Mouse (Mus musculus): ENCODE measurements around the gene Maml3. TPM values are rescaled to one million over a fixed set of nuclear protein-coding genes. Genes with fewer than 3 reads are reported as not detected.
A peak's percentile ranks its signal among the peaks of the same experiment; 100 is the strongest.

The Maml3 gene
- polyA plus RNA-seq, 1 experiment from 2014 or later: 5.2 TPM

- 34% methylated on average over 8 of the region's 8 CpGs for WGBS
- peak overlapping the region; percentile 17; the same call in 1 of the 2 replicates for H3K9ac ChIP-seq (ENCODE audit: low read depth, low read length)
- H3K27ac ChIP-seq (ENCODE audit: low read depth, low read length): no peak overlapping the region; the same call in 1 of the 2 replicates
- no peak overlapping the region for H3K4me2 ChIP-seq (ENCODE audit: low read length)
- no peaks in the 10 kb centered on the region for H3K36me3 ChIP-seq (ENCODE audit: control insufficient read depth, insufficient read depth, low read length)
- no peaks in the 10 kb centered on the region for H3K9me3 ChIP-seq (ENCODE audit: control insufficient read depth, low read length)
- no peak overlapping the region for H3K4me3 ChIP-seq (ENCODE audit: low read length)
- H3K4me1 ChIP-seq (ENCODE audit: control insufficient read depth, insufficient read depth, low read depth, low read length): peaks cover 12% of the 10 kb centered on the region
- ATAC-seq: peak; percentile 73
- no peaks in the 10 kb centered on the region for H3K27me3 ChIP-seq (replicated peaks; ENCODE audit: control insufficient read depth, insufficient read depth, low read length)
Observed at GRCm38 (mm10) chr3:52061472-52062388, 43.1 kb downstream of the Maml3 start.

DNA sequence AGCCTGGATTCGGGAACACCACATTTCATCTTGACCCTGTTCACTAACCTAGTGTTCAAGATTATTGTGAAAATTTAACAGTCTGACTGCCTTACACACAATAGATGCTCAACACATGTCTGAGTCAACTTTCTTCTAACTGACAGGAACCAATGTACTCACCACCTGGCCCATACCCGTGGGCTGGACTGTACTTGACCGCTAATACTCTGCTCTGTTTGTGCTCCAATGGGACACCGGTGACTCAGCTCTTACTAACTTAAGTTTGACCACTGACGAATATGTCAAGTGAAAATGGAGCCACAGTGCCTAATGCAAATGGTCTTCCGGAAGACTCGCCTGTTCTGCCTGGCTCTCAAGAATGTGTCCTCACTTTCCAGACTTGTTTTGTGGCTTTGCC lies 44.0 kb downstream of the Maml3 start:
- H3K4me2 ChIP-seq (ENCODE audit: low read length): no peak overlapping the region
- WGBS: 92% methylated on average over 7 of the region's 7 CpGs
- no peaks in the 10 kb centered on the region for H3K36me3 ChIP-seq (ENCODE audit: control insufficient read depth, insufficient read depth, low read length)
- H3K4me1 ChIP-seq (ENCODE audit: control insufficient read depth, insufficient read depth, low read depth, low read length): peaks cover 12% of the 10 kb centered on the region
- ATAC-seq: no peak
- H3K9me3 ChIP-seq (ENCODE audit: control insufficient read depth, low read length): no peaks in the 10 kb centered on the region
- no peak overlapping the region for H3K4me3 ChIP-seq (ENCODE audit: low read length)
- no peaks in the 10 kb centered on the region for H3K27me3 ChIP-seq (replicated peaks; ENCODE audit: control insufficient read depth, insufficient read depth, low read length)
- no peak overlapping the region for H3K9ac ChIP-seq (ENCODE audit: low read depth, low read length)
- H3K27ac ChIP-seq (ENCODE audit: low read depth, low read length): no peak overlapping the region

- Histone ChIP-seq H3K9me3 (ENCODE audit: control insufficient read depth, low read length) (no peaks in the 10 kb centered on the region), H3K27me3 (replicated peaks; ENCODE audit: control insufficient read depth, insufficient read depth, low read length) (no peaks in the 10 kb centered on the region), H3K4me2 (ENCODE audit: low read length) (no peak overlapping the region), H3K4me3 (ENCODE audit: low read length) (no peak overlapping the region), H3K4me1 (ENCODE audit: control insufficient read depth, insufficient read depth, low read depth, low read length) (peaks cover 8% of the 10 kb centered on the region), H3K36me3 (ENCODE audit: control insufficient read depth, insufficient read depth, low read length) (no peaks in the 10 kb centered on the region), H3K27ac (ENCODE audit: low read depth, low read length) (no peak overlapping the region), H3K9ac (ENCODE audit: low read depth, low read length) (no peak overlapping the region)
- no peak for ATAC-seq
- WGBS: 71% methylated on average over 2 of the region's 2 CpGs
Observed at GRCm38 (mm10) chr3:52051801-52052200, 53.1 kb downstream of the Maml3 start.

DNA sequence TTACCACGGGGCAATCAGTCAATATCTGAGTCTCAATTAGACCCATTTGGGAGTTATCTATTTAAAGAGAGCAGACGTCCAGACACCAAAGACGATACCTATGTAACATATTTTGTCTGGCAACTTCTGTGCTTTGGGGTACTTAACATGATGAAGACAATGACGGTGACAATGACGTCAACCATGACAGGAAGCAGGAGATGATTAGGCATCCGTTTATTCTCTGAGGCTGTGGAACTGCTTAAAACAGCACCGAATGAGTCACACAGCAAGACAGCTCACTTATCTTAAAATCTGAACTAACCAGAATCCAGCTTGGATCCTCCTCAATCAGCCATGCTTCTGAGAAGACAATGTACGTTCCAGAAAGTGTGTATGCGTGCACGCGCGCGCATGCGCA lies 56.8 kb downstream of the Maml3 start:
- Histone ChIP-seq H3K4me1 (ENCODE audit: control insufficient read depth, insufficient read depth, low read depth, low read length) (peaks cover 42% of the 10 kb centered on the region), H3K27me3 (replicated peaks; ENCODE audit: control insufficient read depth, insufficient read depth, low read length) (no peaks in the 10 kb centered on the region), H3K9ac (ENCODE audit: low read depth, low read length) (no peak overlapping the region), H3K4me2 (ENCODE audit: low read length) (no peak overlapping the region), H3K9me3 (ENCODE audit: control insufficient read depth, low read length) (no peaks in the 10 kb centered on the region), H3K27ac (ENCODE audit: low read depth, low read length) (no peak overlapping the region), H3K36me3 (ENCODE audit: control insufficient read depth, insufficient read depth, low read length) (no peaks in the 10 kb centered on the region), H3K4me3 (ENCODE audit: low read length) (no peak overlapping the region)
- WGBS: 86% methylated on average over 14 of the region's 14 CpGs
- no peak for ATAC-seq

GRCm38 (mm10) chr3:52047537-52047936 lies 57.3 kb downstream of the Maml3 start:
- Histone ChIP-seq H3K27me3 (replicated peaks; ENCODE audit: control insufficient read depth, insufficient read depth, low read length) (no peaks in the 10 kb centered on the region), H3K27ac (ENCODE audit: low read depth, low read length) (peak overlapping the region; percentile 89), H3K9me3 (ENCODE audit: control insufficient read depth, low read length) (no peaks in the 10 kb centered on the region), H3K9ac (ENCODE audit: low read depth, low read length) (peak overlapping the region; percentile 59), H3K36me3 (ENCODE audit: control insufficient read depth, insufficient read depth, low read length) (no peaks in the 10 kb centered on the region), H3K4me3 (ENCODE audit: low read length) (no peak overlapping the region), H3K4me1 (ENCODE audit: control insufficient read depth, insufficient read depth, low read depth, low read length) (peaks cover 42% of the 10 kb centered on the region), H3K4me2 (ENCODE audit: low read length) (peak overlapping the region; percentile 69)
- WGBS: 68% methylated on average over 8 of the region's 8 CpGs
- no peak for ATAC-seq

DNA sequence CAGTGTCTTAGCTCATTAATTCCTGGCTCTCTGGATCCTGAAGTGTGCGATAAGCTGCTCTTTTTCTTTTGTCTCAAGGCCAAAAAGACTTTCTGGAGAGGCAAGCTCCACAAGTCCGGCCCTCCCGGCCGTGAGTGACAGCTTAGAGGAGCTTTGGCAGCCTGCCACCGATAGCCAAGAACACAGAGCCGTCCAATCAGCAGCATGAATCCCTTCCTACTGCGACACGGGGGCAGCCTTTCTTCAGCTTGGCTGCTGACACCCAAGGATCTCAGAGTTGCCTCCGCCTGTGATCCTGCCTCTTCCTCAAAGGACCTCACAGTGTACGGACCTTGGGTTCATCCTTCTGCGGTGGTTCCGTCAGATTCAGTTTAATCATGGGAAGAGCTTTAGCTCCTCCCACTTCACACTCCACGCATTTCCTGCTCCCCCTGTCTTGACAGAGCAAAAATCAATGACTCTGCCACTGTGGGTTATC lies 57.9 kb downstream of the Maml3 start:
- 1% methylated on average over 13 of the region's 13 CpGs for WGBS
- Histone ChIP-seq H3K9me3 (ENCODE audit: control insufficient read depth, low read length) (no peaks in the 10 kb centered on the region), H3K4me1 (ENCODE audit: control insufficient read depth, insufficient read depth, low read depth, low read length) (peaks cover 42% of the 10 kb centered on the region)

DNA sequence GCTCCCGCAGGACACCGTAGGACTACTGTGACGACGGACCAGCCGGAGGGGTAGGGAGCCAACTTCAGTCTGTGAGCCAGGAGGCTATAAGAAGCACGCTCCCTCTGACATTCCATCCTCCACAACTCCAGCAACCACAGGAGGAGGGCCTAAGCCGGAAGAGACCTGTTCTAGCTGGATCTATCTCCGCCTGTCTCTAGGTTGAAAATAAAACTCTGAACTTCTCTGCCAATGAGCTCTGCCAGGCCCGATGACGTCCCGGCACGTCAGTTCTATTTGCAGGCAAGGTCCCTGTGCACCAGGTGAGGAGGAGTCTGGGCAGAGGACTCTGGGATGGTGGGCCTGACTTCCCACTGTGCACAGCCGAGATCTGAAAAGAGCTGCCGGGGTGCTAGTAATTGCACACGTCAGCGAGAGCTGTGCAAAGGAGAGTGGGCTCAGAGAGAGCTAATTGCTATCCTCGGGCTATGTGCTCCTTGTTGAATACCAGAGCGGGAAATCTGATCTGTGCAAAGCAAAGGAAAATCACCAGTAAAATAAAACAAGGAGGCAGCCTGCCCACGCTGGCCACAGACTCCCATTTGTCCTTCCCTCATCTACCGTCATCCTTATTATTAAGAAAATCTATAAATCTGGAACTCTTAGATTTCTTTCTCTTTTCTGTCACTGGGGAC lies 58.7 kb downstream of the Maml3 start:
- H3K4me2 ChIP-seq (ENCODE audit: low read length): peak overlapping the region; percentile 69
- 3% methylated on average over 20 of the region's 20 CpGs for WGBS
- H3K27ac ChIP-seq (ENCODE audit: low read depth, low read length): peak overlapping the region; percentile 89
- no peaks in the 10 kb centered on the region for H3K27me3 ChIP-seq (replicated peaks; ENCODE audit: control insufficient read depth, insufficient read depth, low read length)
- H3K9ac ChIP-seq (ENCODE audit: low read depth, low read length): peak overlapping the region; percentile 59
- ATAC-seq: peak; percentile 85
- H3K4me1 ChIP-seq (ENCODE audit: control insufficient read depth, insufficient read depth, low read depth, low read length): peaks cover 42% of the 10 kb centered on the region
- H3K9me3 ChIP-seq (ENCODE audit: control insufficient read depth, low read length): no peaks in the 10 kb centered on the region
- peak overlapping the region; percentile 27 for H3K4me3 ChIP-seq (ENCODE audit: low read length)
- no peaks in the 10 kb centered on the region for H3K36me3 ChIP-seq (ENCODE audit: control insufficient read depth, insufficient read depth, low read length)

More for the DNA sequence above, 57.9 kb downstream of the Maml3 start:
- H3K9ac ChIP-seq (ENCODE audit: low read depth, low read length): peak overlapping the region; percentile 59
- H3K36me3 ChIP-seq (ENCODE audit: control insufficient read depth, insufficient read depth, low read length): no peaks in the 10 kb centered on the region
- peak; percentile 81 for ATAC-seq
- H3K4me2 ChIP-seq (ENCODE audit: low read length): peak overlapping the region; percentile 69
- H3K27me3 ChIP-seq (replicated peaks; ENCODE audit: control insufficient read depth, insufficient read depth, low read length): no peaks in the 10 kb centered on the region
- H3K4me3 ChIP-seq (ENCODE audit: low read length): peak overlapping the region; percentile 27
- peak overlapping the region; percentile 89 for H3K27ac ChIP-seq (ENCODE audit: low read depth, low read length)

DNA sequence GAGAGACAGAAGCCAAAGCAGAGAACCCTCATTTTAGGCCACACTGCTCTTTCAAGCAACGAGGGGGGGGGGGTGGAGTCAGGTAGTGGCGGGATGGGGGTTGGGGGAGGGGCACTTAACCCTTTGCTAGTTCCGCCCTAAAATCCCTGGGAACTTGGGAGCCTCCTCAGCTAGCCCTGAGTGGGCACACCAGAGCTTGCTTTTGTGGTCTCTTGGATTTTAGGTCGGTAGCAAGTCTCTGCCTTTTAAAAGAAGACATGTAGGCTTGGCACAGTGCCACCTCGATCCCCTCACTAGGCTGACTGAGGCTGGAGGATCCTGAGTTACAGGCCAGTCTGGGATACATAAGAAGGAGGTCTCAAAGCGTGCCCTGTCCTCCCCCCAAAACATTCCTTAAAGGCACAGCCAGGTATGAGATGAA lies 59.6 kb downstream of the Maml3 start:
- peaks cover 42% of the 10 kb centered on the region for H3K4me1 ChIP-seq (ENCODE audit: control insufficient read depth, insufficient read depth, low read depth, low read length)
- H3K9ac ChIP-seq (ENCODE audit: low read depth, low read length): 0 out of 2 replicates have a peak overlapping the region, but pooled peaks have one; percentile 23
- 18% methylated on average over 6 of the region's 6 CpGs for WGBS
- H3K9me3 ChIP-seq (ENCODE audit: control insufficient read depth, low read length): no peaks in the 10 kb centered on the region
- no peak overlapping the region for H3K4me3 ChIP-seq (ENCODE audit: low read length)
- no peaks in the 10 kb centered on the region for H3K27me3 ChIP-seq (replicated peaks; ENCODE audit: control insufficient read depth, insufficient read depth, low read length)
- no peaks in the 10 kb centered on the region for H3K36me3 ChIP-seq (ENCODE audit: control insufficient read depth, insufficient read depth, low read length)
- peak overlapping the region; percentile 69 for H3K4me2 ChIP-seq (ENCODE audit: low read length)
- H3K27ac ChIP-seq (ENCODE audit: low read depth, low read length): peak overlapping the region; percentile 89
- no peak for ATAC-seq

DNA sequence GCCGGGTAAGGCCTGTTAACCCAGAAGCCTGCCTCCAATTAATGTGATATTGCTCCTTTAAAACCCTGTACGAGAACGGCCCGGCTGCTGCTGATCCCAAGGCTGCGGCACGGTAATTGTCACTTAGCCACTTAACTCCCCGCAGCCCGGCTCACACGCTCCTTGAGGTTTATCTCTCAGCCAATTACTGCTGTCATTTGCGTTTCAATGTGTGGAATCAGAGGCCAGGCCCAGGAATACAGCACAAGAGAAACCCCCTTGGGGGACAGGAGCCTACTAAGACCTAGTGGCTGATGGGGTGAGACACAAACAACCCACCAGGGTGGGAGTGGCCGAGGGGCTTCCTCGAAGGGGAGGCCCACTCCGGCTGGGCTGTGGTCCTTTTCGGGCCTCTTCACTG lies 60.2 kb downstream of the Maml3 start:
- Histone ChIP-seq H3K4me3 (ENCODE audit: low read length) (no peak overlapping the region), H3K9ac (ENCODE audit: low read depth, low read length) (peak overlapping the region; percentile 33; the same call in 1 of the 2 replicates), H3K4me1 (ENCODE audit: control insufficient read depth, insufficient read depth, low read depth, low read length) (peaks cover 42% of the 10 kb centered on the region), H3K4me2 (ENCODE audit: low read length) (peak overlapping the region; percentile 34), H3K27ac (ENCODE audit: low read depth, low read length) (peak overlapping the region; percentile 89), H3K36me3 (ENCODE audit: control insufficient read depth, insufficient read depth, low read length) (no peaks in the 10 kb centered on the region), H3K27me3 (replicated peaks; ENCODE audit: control insufficient read depth, insufficient read depth, low read length) (no peaks in the 10 kb centered on the region), H3K9me3 (ENCODE audit: control insufficient read depth, low read length) (no peaks in the 10 kb centered on the region)
- ATAC-seq: no peak
- 7% methylated on average over 14 of the region's 14 CpGs for WGBS
